Mouse (Mus musculus) C2C12 (cell line): ENCODE data around the gene Recql5. TPM values are rescaled to one million over a fixed set of nuclear protein-coding genes. Genes with fewer than 3 reads are reported as not detected.

Experiments used
- H3K27me3 ChIP-seq: one replicate; pipeline ENCODE4 v1.6.1; 2011; ENCODE audit not compliant: control insufficient read depth, insufficient read depth, insufficient read length
- H3K36me3 ChIP-seq: one replicate; pipeline ENCODE4 v1.6.1; 2011; ENCODE audit not compliant: control insufficient read depth, insufficient read depth
- H3K4me3 ChIP-seq: one replicate; pipeline ENCODE4 v1.5.1; 2011; ENCODE audit warnings: mild to moderate bottlenecking, control low read depth; ENCODE audit not compliant: poor library complexity, insufficient read depth, severe bottlenecking
- H3K79me2 ChIP-seq: one replicate; pipeline ENCODE4 v1.6.1; 2011; ENCODE audit not compliant: control insufficient read depth, insufficient read depth
- H3K79me3 ChIP-seq: one replicate; pipeline ENCODE4 v1.6.1; 2011; ENCODE audit warnings: low read depth, control low read depth
- H3ac ChIP-seq: one replicate; pipeline ENCODE3; 2011; ENCODE audit warnings: low read depth; ENCODE audit not compliant: control insufficient read depth, insufficient read length
- CEBPB ChIP-seq: IDR thresholded peaks from one replicate; pipeline ENCODE4 v1.6.1; 2011; ENCODE audit warnings: low read depth, mild to moderate bottlenecking, control low read depth, moderate library complexity
- CTCF ChIP-seq: IDR thresholded peaks from one replicate; pipeline ENCODE4 v1.5.1; 2011; ENCODE audit not compliant: control insufficient read depth, insufficient read depth, insufficient read length
- FOSL1 ChIP-seq: IDR thresholded peaks from one replicate; pipeline ENCODE4 v1.8.0; 2011; ENCODE audit warnings: mild to moderate bottlenecking, low read length; ENCODE audit not compliant: poor library complexity, insufficient read depth, severe bottlenecking
- MAX ChIP-seq: IDR thresholded peaks from one replicate; pipeline ENCODE4 v1.6.1; 2011; ENCODE audit warnings: mild to moderate bottlenecking, control low read depth
- MYOD1 ChIP-seq: IDR thresholded peaks from one replicate; pipeline ENCODE4 v1.6.1; 2011; ENCODE audit warnings: low read depth; ENCODE audit not compliant: control insufficient read depth, insufficient read length
- MYOG ChIP-seq: IDR thresholded peaks from one replicate; pipeline ENCODE4 v1.6.1; 2011; ENCODE audit not compliant: control insufficient read depth, insufficient read length; ENCODE audit errors: extremely low read depth
- USF1 ChIP-seq: IDR thresholded peaks from one replicate; pipeline ENCODE4 v1.6.1; 2011; ENCODE audit warnings: low read depth, mild to moderate bottlenecking, control low read depth, moderate library complexity
- polyA plus RNA-seq: library from polyadenylated mRNA; unstranded; fragments of >200 nt; fragmentation: generic; extraction: Trizol; gene quantifications from one replicate; pipeline ENCODE4 v1.2.1, GENCODE M21; 2012; ENCODE audit warnings: missing spikeins

Gene Recql5
- polyA plus RNA-seq, 1 experiment, result 7.6 TPM

GRCm38 (mm10) chr11:115843891-115844239 is 89.4 kb downstream of the Recql5 start:
- Histone ChIP-seq H3K27me3 (peaks cover 55% of the 10 kb centered on the region), H3K36me3 (no peaks in the 10 kb centered on the region), H3K79me3 (no peaks in the 10 kb centered on the region), H3K79me2 (no peaks in the 10 kb centered on the region), H3K4me3 (no peak overlapping the region), H3ac (no peak overlapping the region)
- no peak for TF ChIP-seq CTCF
- no peak for TF ChIP-seq MYOD1
- no peak for TF ChIP-seq FOSL1
- no peak for TF ChIP-seq MAX
- TF ChIP-seq CEBPB, result no peak
- TF ChIP-seq MYOG, result no peak
- no peak for TF ChIP-seq USF1

DNA sequence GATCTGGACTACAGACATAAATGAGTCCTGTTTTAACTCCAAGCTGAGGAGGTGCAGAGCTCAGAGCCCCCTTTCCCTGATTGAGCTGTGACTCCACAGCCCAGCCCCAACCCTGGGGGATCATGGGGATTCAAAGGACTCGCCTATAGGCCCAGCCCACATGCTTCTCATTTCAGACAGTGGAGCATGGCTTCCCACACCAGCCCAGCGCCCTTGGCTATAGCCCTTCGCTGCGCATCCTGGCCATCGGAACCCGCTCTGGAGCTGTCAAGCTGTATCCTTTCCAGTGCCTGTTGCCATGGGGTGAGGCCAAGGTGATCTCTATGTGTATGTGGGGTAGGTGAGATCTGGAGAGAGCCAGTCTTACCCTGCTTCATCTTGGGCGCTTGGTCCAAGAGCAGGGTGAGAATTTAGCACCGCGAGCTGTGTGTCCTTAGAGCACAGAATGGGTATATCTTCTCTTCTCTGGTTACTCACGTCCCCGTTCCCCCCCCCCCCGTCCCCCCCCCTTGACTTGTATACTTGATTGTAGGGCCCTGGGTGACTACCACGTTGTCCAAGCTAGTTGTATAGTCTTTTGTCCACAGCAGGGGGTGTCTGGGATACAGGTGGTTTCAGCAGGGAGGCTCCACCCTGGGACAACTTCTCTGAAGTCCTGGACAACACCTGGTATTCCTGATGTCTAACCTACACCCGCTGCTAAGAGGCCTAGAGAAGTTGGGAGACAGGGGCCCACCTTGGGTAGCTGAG is 90.0 kb downstream of the Recql5 start:
- H3ac ChIP-seq, result no peak overlapping the region
- peaks cover 53% of the 10 kb centered on the region for H3K27me3 ChIP-seq
- no peaks in the 10 kb centered on the region for H3K36me3 ChIP-seq
- H3K4me3 ChIP-seq, result no peak overlapping the region
- TF ChIP-seq MYOD1 (no peak), MYOG (no peak), CEBPB (no peak), CTCF (no peak), USF1 (no peak)
- H3K79me2 ChIP-seq, result no peaks in the 10 kb centered on the region
- H3K79me3 ChIP-seq, result no peaks in the 10 kb centered on the region

Other genes starting within 250 kb of the Recql5 start
- gene Grb2, start 224.9 kb downstream of the Recql5 start, polyA plus RNA-seq, result 45.0 TPM
- 14.3 TPM for gene Tmem94, start 168.0 kb downstream of the Recql5 start, polyA plus RNA-seq
- 7.3 TPM for gene Caskin2, start 119.8 kb downstream of the Recql5 start, polyA plus RNA-seq
- 18.5 TPM for gene Tsen54, start 118.8 kb downstream of the Recql5 start, polyA plus RNA-seq
- 0.51 TPM for gene Llgl2, start 109.4 kb downstream of the Recql5 start, polyA plus RNA-seq
- not detected for gene Myo15b, start 75.1 kb downstream of the Recql5 start, polyA plus RNA-seq
- 0.53 TPM for gene Smim5, start 33.5 kb downstream of the Recql5 start, polyA plus RNA-seq
- gene Smim6, start 21.5 kb downstream of the Recql5 start, polyA plus RNA-seq, result 0.28 TPM
- gene Sap30bp, start 195 bp downstream of the Recql5 start, polyA plus RNA-seq, result 77.6 TPM
- 0.49 TPM for gene Itgb4, start 41.2 kb upstream of the Recql5 start, polyA plus RNA-seq
- 150 TPM for gene Galk1, start 79.2 kb upstream of the Recql5 start, polyA plus RNA-seq
- 633 TPM for gene H3f3b, start 94.5 kb upstream of the Recql5 start, polyA plus RNA-seq
- 14.5 TPM for gene Unk, start 96.8 kb upstream of the Recql5 start, polyA plus RNA-seq
- 0.43 TPM for gene Unc13d, start 144.5 kb upstream of the Recql5 start, polyA plus RNA-seq
- 87.6 TPM for gene Wbp2, start 153.5 kb upstream of the Recql5 start, polyA plus RNA-seq
- gene Trim47, start 193.7 kb upstream of the Recql5 start, polyA plus RNA-seq, result 95.4 TPM
- gene Trim65, start 197.7 kb upstream of the Recql5 start, polyA plus RNA-seq, result 2.7 TPM
- 121 TPM for gene Mrpl38, start 205.4 kb upstream of the Recql5 start, polyA plus RNA-seq
- gene Fbf1, start 234.7 kb upstream of the Recql5 start, polyA plus RNA-seq, result 46.9 TPM